Mouse (Mus musculus): ENCODE data around the gene Gimap1. TPM values are rescaled to one million over a fixed set of nuclear protein-coding genes. Genes with fewer than 3 reads are reported as not detected.

Gimap1 gene
- polyA plus RNA-seq, 1 experiment = 2.3 TPM

- TF ChIP-seq CTCF (IDR thresholded peaks at IDR 0.05; ENCODE audit: borderline replicate concordance, insufficient read depth, low read depth, low read length) (no peak), POLR2A (IDR thresholded peaks at IDR 0.05; ENCODE audit: borderline replicate concordance, insufficient read depth, low read length) (no peak)
- H3K27ac ChIP-seq (ENCODE audit: insufficient read depth, low read length) = no peak overlapping the region
- no peak for DNase-seq
- H3K27me3 ChIP-seq (ENCODE audit: control insufficient read depth, insufficient read depth, low read length) = no peaks in the 10 kb centered on the region
- no peaks in the 10 kb centered on the region for H3K4me1 ChIP-seq (ENCODE audit: control insufficient read depth, insufficient read depth, low read length)
- WGBS = 53% methylated on average over 2 of the region's 2 CpGs
- H3K4me3 ChIP-seq (replicated peaks; ENCODE audit: insufficient read depth, low read depth, low read length) = no peak overlapping the region
Observed at GRCm38 (mm10) chr6:48785601-48786000, 46.7 kb downstream of the Gimap1 start.

- no peak for TF ChIP-seq CTCF (IDR thresholded peaks at IDR 0.05; ENCODE audit: borderline replicate concordance, insufficient read depth, low read depth, low read length)
- no peak for TF ChIP-seq POLR2A (IDR thresholded peaks at IDR 0.05; ENCODE audit: borderline replicate concordance, insufficient read depth, low read length)
- DNase-seq = no peak
- H3K27me3 ChIP-seq (ENCODE audit: control insufficient read depth, insufficient read depth, low read length) = no peaks in the 10 kb centered on the region
- H3K27ac ChIP-seq (ENCODE audit: insufficient read depth, low read length) = no peak overlapping the region
- no peak overlapping the region for H3K4me3 ChIP-seq (replicated peaks; ENCODE audit: insufficient read depth, low read depth, low read length)
- WGBS = 81% methylated on average over 2 of the region's 2 CpGs
- no peaks in the 10 kb centered on the region for H3K4me1 ChIP-seq (ENCODE audit: control insufficient read depth, insufficient read depth, low read length)
Observed at GRCm38 (mm10) chr6:48787867-48788266, 49.0 kb downstream of the Gimap1 start.

Other genes starting within 250 kb of the Gimap1 start
- 459 and 460 TPM in 2 replicates for gene Atp6v0e2, start 201.4 kb upstream of the Gimap1 start, polyA plus RNA-seq (2012; rRNA removed)
- 30.0 and 33.1 TPM in 2 replicates for gene Lrrc61, start 184.3 kb upstream of the Gimap1 start, polyA plus RNA-seq (2012; rRNA removed)
- gene Rarres2, start 166.3 kb upstream of the Gimap1 start, polyA plus RNA-seq (2012; rRNA removed) = 13.7 and 21.6 TPM in 2 replicates
- gene Gm45021, start 149.4 kb upstream of the Gimap1 start, polyA plus RNA-seq (2012; rRNA removed) = not detected in 2 replicates
- 98.5 and 109 TPM in 2 replicates for gene Repin1, start 145.2 kb upstream of the Gimap1 start, polyA plus RNA-seq (2012; rRNA removed)
- gene Gm44965, start 145.1 kb upstream of the Gimap1 start, polyA plus RNA-seq (2012; rRNA removed) = not detected in 2 replicates
- gene Zfp775, start 137.0 kb upstream of the Gimap1 start, polyA plus RNA-seq (2012; rRNA removed) = 7.4 and 7.6 TPM in 2 replicates
- 34.3 and 35.2 TPM in 2 replicates for gene AI854703, start 112.3 kb upstream of the Gimap1 start, polyA plus RNA-seq (2012; rRNA removed)
- 1.3 TPM in 2 replicates for gene Gimap8, start 91.8 kb upstream of the Gimap1 start, polyA plus RNA-seq (2012; rRNA removed)
- 0.86 and 0.98 TPM in 2 replicates for gene Gimap9, start 62.9 kb upstream of the Gimap1 start, polyA plus RNA-seq (2012; rRNA removed)
- gene Gimap4, start 54.5 kb upstream of the Gimap1 start, polyA plus RNA-seq (2012; rRNA removed) = 0.54 and 0.74 TPM in 2 replicates
- gene Gimap6, start 30.8 kb upstream of the Gimap1 start, polyA plus RNA-seq (2012; rRNA removed) = 4.1 and 4.6 TPM in 2 replicates
- 0.93 TPM in 1 of 2 replicates, not detected in the other for gene Gm28053, start 20.4 kb upstream of the Gimap1 start, polyA plus RNA-seq (2012; rRNA removed)
- not detected in 2 replicates for gene Gimap7, start 20.4 kb upstream of the Gimap1 start, polyA plus RNA-seq (2012; rRNA removed)
- 0.57 and 0.82 TPM in 2 replicates for gene Gimap5, start 7.1 kb downstream of the Gimap1 start, polyA plus RNA-seq (2012; rRNA removed)
- 0.29 and 0.36 TPM in 2 replicates for gene Gimap3, start 31.8 kb downstream of the Gimap1 start, polyA plus RNA-seq (2012; rRNA removed)
- 11.0 and 12.5 TPM in 2 replicates for gene Tmem176a, start 101.9 kb downstream of the Gimap1 start, polyA plus RNA-seq (2012; rRNA removed)
- gene Tmem176b, start 102.4 kb downstream of the Gimap1 start, polyA plus RNA-seq (2012; rRNA removed) = 48.7 and 54.4 TPM in 2 replicates
- gene Aoc1, start 133.8 kb downstream of the Gimap1 start, polyA plus RNA-seq (2012; rRNA removed) = 0.25 and 0.31 TPM in 2 replicates
- not detected in 2 replicates for gene 1600015I10Rik, start 190.8 kb downstream of the Gimap1 start, polyA plus RNA-seq (2012; rRNA removed)
- not detected in 2 replicates for gene Doxl2, start 235.9 kb downstream of the Gimap1 start, polyA plus RNA-seq (2012; rRNA removed)
- gene Svs1, start 247.8 kb downstream of the Gimap1 start, polyA plus RNA-seq (2012; rRNA removed) = not detected in 2 replicates